In the genomic region with DNA sequence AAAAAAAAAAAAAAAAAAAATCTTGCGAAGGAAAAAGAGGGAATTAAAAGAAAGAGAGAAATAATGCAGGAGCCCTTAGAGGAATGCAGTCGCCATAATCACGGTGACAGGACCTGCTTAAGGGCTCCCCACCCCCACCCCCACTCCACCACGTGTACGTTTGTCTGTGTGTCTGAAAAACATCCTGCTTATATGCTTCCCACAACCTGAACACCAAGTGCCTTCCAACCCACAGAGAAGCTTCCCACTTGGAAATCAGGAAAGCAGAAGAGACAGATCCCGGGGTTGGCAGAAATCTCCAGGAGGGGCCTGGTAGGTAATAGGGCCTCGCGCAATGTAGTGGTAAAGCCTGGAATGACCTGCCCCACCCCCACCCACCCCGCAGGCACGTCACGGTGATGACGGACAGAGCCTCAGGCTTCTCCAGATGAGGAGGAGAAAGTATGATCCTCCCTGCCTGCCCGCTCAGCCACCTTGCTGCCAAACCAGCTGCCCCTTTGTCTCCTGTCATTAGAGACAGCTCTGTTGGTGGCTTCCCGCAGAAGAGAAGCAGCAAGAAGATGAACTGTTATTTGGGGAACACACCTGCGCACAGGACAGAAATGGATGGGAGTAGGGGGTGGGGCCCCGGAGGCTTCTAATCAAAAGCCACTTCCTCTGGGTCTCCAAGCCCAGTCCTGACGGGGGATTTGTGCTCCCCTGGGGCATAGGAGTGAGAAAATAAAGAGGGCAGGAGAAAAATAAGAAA, we compare ENCODE assay signal across 10 mouse cellular contexts. TPM values are rescaled to one million over a fixed set of nuclear protein-coding genes. Genes with fewer than 3 reads are reported as not detected.
A peak's percentile ranks its signal among the peaks of the same experiment; 100 is the strongest.
DNase-seq lines count a peak whose midpoint lies in the region; ATAC-seq and TF ChIP-seq lines count a peak whose summit lies in the region.
"Had no signal": no experiment of that assay in that cellular context is flagged by ENCODE, and none has a peak within 500 bp of the region (broad histone marks: within the 10 kb centered on the region; RNA-seq: fewer than 3 reads in every experiment).

No protein-coding gene starts in this region.

- H3K27ac ChIP-seq in heart, embryonic 10.5 days, result peak overlapping the region; percentile 59
- H3K27ac ChIP-seq in hindbrain, embryonic 12.5 days, result peak overlapping the region; percentile 44
- H3K27ac ChIP-seq in midbrain, postnatal 0 days (ENCODE audit: low read depth, low read length), result no peak overlapping the region

- 8% methylated on average over 17 of the region's 17 CpGs for WGBS in heart, embryonic 10.5 days
- 5% methylated on average over 16 of the region's 17 CpGs for WGBS in hindbrain, embryonic 12.5 days
- WGBS in midbrain, postnatal 0 days, result 5% methylated on average over 17 of the region's 17 CpGs

- peaks cover 24% of the 10 kb centered on the region for H3K27me3 ChIP-seq in heart, embryonic 10.5 days (ENCODE audit: insufficient read depth, poor library complexity, severe bottlenecking)
- peaks cover 11% of the 10 kb centered on the region for H3K27me3 ChIP-seq in hindbrain, embryonic 12.5 days
- no peaks in the 10 kb centered on the region for H3K27me3 ChIP-seq in midbrain, postnatal 0 days (ENCODE audit: insufficient read depth, low read length)

- ATAC-seq in hindbrain, embryonic 12.5 days (ENCODE audit: low FRiP score), result peak; percentile 54; the same call in 1 of the 2 replicates
- ATAC-seq in midbrain, postnatal 0 days (ENCODE audit: low FRiP score), result no peak
- no peak for ATAC-seq in inflammation-experienced regulatory T-cells, adult 6 months

- DNase-seq in heart, embryonic 10.5 days (ENCODE audit: low spot score), result no peak
- DNase-seq in heart, postnatal 14 days, result no peak
- DNase-seq in T-cell, adult 2 months (ENCODE audit: low spot score), result peak; percentile 63
- DNase-seq in midbrain, postnatal 0 days (ENCODE audit: low spot score), result no peak
- no peak for DNase-seq in layer of hippocampus, adult 9-11 months
- DNase-seq in cerebellum, postnatal 14 days, result no peak
- DNase-seq: kidney, adult 9 months had no signal

- H3K4me1 ChIP-seq in heart, embryonic 10.5 days, result peaks cover 28% of the 10 kb centered on the region
- H3K4me1 ChIP-seq in hindbrain, embryonic 12.5 days, result peaks cover 18% of the 10 kb centered on the region
- H3K4me1 ChIP-seq in midbrain, postnatal 0 days (ENCODE audit: insufficient read depth, low read length), result 0 out of 2 replicates have a peak, but pooled peaks cover 5% of the 10 kb centered on the region

- H3K9me3 ChIP-seq in heart, embryonic 10.5 days, result no peaks in the 10 kb centered on the region
- no peaks in the 10 kb centered on the region for H3K9me3 ChIP-seq in hindbrain, embryonic 12.5 days (replicated peaks)
- no peaks in the 10 kb centered on the region for H3K9me3 ChIP-seq in midbrain, postnatal 0 days (ENCODE audit: low read length)

- H3K9ac ChIP-seq in hindbrain, embryonic 12.5 days, result 0 out of 2 replicates have a peak overlapping the region, but pooled peaks have one; percentile 13
- H3K9ac ChIP-seq in midbrain, postnatal 0 days (replicated peaks; ENCODE audit: low read length, poor library complexity, severe bottlenecking), result 0 out of 2 replicates have a peak overlapping the region, but pooled peaks have one; percentile 14

- intact Hi-C loops in heart, postnatal 14 days (cut with DNase I), result no loop called here

- H3K4me3 ChIP-seq in heart, embryonic 10.5 days, result peak overlapping the region; percentile 41
- H3K4me3 ChIP-seq in hindbrain, embryonic 12.5 days, result no peak overlapping the region
- H3K4me3 ChIP-seq in midbrain, postnatal 0 days (ENCODE audit: low read depth, low read length), result no peak overlapping the region

- H3K4me2 ChIP-seq in hindbrain, embryonic 12.5 days (replicated peaks), result peak overlapping the region; percentile 36
- H3K4me2 ChIP-seq in midbrain, postnatal 0 days (ENCODE audit: low read depth, low read length, poor library complexity, severe bottlenecking), result no peak overlapping the region

- no peaks in the 10 kb centered on the region for H3K36me3 ChIP-seq in heart, embryonic 10.5 days
- no peaks in the 10 kb centered on the region for H3K36me3 ChIP-seq in hindbrain, embryonic 12.5 days
- no peaks in the 10 kb centered on the region for H3K36me3 ChIP-seq in midbrain, postnatal 0 days (ENCODE audit: insufficient read depth, low read length)

- no peak for TF ChIP-seq CTCF in midbrain, postnatal 0 days (IDR thresholded peaks at IDR 0.05)

RNA-seq across cellular contexts. Expression of gene Grap2, which starts 43.4 kb away (rescaled TPM):
- polyA plus RNA-seq in heart, embryonic 10.5 days (2016; fragmentation: Nextera tagmentation; extraction: Ambion mirVana), result 4.9 and 5.0 TPM in 2 replicates
- total RNA-seq in heart, postnatal 14 days (2021), result 1 to 10 TPM; 1.7 to 5.4 TPM
- 3.0 and 3.8 TPM in 2 replicates for polyA plus RNA-seq in hindbrain, embryonic 12.5 days (2016; fragmentation: Nextera tagmentation; extraction: Ambion mirVana)
- total RNA-seq in midbrain, postnatal 0 days (2014; rRNA removed), result 0.19 and 0.66 TPM in 2 replicates
- 0.07 TPM in 1 of 2 replicates, not detected in the other for polyA plus RNA-seq in midbrain, postnatal 0 days (2015; fragmentation: Nextera tagmentation; extraction: Ambion mirVana)
- polyA plus RNA-seq in inflammation-experienced regulatory T-cells, adult 6 months (2017; shearing (Covaris generic)), result 10 to 100 TPM; 27.9 to 51.6 (median 43.6) TPM

RNA-seq across cellular contexts. Expression of gene Enthd1, which starts 50.9 kb away (rescaled TPM):
- polyA plus RNA-seq in heart, embryonic 10.5 days (2016; fragmentation: Nextera tagmentation; extraction: Ambion mirVana), result not detected in 2 replicates
- total RNA-seq in heart, postnatal 14 days (2021), result not detected
- not detected in 2 replicates for polyA plus RNA-seq in hindbrain, embryonic 12.5 days (2016; fragmentation: Nextera tagmentation; extraction: Ambion mirVana)
- total RNA-seq in midbrain, postnatal 0 days (2014; rRNA removed), result not detected in 2 replicates
- not detected in 2 replicates for polyA plus RNA-seq in midbrain, postnatal 0 days (2015; fragmentation: Nextera tagmentation; extraction: Ambion mirVana)
- polyA plus RNA-seq in inflammation-experienced regulatory T-cells, adult 6 months (2017; shearing (Covaris generic)), result under 1 TPM in 2 of 3 experiments, not detected in 1; 0.23 to 0.50 TPM
- polyA plus RNA-seq: liver, embryonic 16.5 days had no signal

RNA-seq across cellular contexts. Expression of gene Fam83f, which starts 55.8 kb away (rescaled TPM):
- 0.31 and 0.50 TPM in 2 replicates for polyA plus RNA-seq in heart, embryonic 10.5 days (2016; fragmentation: Nextera tagmentation; extraction: Ambion mirVana)
- total RNA-seq in heart, postnatal 14 days (2021), result under 1 TPM; 0.12 TPM
- polyA plus RNA-seq in hindbrain, embryonic 12.5 days (2016; fragmentation: Nextera tagmentation; extraction: Ambion mirVana), result 0.36 and 0.74 TPM in 2 replicates
- 0.93 and 2.3 TPM in 2 replicates for total RNA-seq in midbrain, postnatal 0 days (2014; rRNA removed)
- 0.48 and 0.65 TPM in 2 replicates for polyA plus RNA-seq in midbrain, postnatal 0 days (2015; fragmentation: Nextera tagmentation; extraction: Ambion mirVana)
- polyA plus RNA-seq in inflammation-experienced regulatory T-cells, adult 6 months (2017; shearing (Covaris generic)), result not detected
